Mouse (Mus musculus) embryo, embryonic 10 days (tissue): ENCODE results near the gene Dock2.
"Not testable (repeated sequence)": the region's sequence is repeated elsewhere in the genome, so short reads cannot be mapped to it uniquely, and the experiment has no call there.

Experiments
- DNase-seq: peaks from one replicate; pipeline ENCODE4 v3.0.0-alpha.2; 2015; ENCODE audit warnings: low spot score

The Dock2 gene

DNA sequence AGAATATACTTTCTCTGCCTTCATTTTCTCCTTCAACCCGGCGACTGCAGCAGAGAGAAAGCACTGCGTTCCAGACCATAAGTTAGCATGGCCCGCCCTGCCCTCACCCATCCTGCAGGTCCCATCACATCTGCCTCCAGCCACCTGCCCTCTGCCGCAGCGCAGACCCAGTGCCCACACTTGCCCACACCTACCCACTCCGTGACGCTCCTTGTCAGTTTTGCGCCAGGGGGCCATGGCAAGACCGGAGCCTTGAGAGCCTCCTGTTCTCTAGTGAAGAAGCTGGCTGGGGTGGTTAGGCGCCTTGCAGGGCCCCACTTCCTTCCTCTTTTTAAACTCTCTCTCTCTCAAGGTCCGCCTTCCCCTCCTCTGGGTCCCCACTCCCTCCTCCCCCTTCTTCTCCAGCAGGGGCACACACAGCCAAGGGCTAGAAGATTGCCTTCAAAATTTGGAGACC, at the start of gene Dock2:
TSS of gene Dock2 (minus strand) at position 306 of the 457 bp plus-strand sequence.
- no peak for DNase-seq

DNA sequence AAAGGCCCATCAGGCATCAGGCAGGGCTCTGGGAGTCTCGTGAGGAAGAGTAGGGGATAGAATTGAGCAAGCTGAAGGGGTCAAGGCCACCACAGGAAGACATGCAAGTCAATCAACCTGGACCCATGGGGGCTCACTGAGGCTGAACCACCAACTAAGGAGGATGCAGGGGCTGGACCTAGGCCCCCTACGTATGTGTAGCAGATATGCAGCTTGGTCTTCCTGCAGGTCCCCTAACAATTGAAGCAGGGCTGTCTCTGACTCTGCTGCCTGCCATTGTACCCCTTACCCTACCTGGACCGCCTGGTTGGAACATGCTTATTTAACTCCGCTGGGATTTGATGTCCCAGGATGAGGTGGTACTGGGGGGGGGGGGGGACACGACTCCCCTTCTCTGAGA, 49.0 kb upstream of the Dock2 start:
- no peak for DNase-seq

DNA sequence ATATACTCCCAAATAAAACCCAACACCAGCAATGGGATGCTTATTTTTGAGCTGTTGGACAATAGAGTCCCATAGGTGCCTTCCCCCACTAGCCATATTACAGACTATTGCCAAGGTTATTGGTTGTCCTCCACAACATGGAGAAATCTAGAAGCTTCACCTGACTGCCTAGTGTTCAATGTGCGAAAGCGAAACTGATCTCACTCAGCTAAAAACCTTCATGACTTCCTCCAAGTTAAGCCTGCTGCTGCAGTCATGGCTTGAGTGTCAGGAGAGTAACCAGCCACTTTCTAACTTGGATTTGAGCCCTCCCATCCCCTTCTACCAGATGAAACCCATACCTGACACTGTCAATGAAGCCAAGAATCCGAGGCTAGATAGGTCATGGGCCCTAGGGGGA, 44.1 kb upstream of the Dock2 start:
- DNase-seq = no peak

DNA sequence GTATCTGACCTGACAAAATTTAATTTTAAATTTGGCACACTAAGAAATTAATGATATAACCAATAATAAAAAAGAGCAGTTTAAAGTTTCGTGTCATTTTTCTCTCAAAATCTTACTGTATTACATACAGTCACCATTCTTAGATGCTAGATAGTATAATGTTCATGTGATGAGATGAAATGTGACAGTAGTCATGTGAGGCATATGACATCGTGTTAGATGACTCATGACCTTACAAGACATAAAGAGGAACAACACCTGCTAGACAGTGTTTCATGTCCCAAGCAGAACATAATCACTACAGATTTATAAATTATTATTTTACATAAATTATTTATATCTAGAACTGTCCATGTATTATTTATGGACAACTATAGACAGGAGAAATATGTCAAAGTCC, 43.2 kb upstream of the Dock2 start:
- DNase-seq = no peak

DNA sequence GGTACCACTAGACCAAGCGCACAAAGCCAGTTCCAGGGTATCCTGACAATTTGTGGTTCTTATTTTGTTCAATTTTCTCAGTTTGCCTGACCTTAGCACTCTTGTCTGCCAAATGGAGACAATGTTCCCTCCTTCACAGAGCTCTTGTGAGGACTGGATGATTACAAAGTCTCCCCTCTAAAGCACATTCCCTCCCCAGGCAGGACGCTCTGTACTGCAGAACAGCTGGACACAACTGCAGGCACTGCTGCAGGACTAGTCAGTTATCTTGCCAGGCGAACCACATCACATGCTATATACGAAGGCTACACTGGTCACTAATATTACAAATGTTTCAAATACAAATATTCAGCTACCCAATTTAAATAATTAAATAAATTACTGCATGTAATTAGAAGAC, 41.1 kb upstream of the Dock2 start:
- no peak for DNase-seq

DNA sequence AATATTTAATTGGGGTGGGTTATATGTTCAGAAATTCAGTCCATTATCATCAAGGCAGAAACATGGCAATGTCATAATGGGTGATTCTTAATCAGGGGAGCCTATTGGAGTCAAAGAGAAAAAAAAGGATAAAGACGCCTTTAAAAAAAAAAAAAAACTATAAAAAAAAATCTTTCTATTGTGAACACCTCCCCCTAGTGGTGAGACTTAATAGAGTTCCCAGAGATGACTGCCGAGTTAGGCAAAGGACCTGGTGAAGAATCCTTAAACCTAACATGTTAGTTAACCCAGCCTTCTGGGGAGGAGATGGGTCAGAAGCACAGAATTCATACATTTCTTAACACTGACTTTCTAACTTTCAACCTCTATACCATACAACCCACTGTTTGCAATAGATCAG, 31.1 kb upstream of the Dock2 start:
- DNase-seq = peak; percentile 58

DNA sequence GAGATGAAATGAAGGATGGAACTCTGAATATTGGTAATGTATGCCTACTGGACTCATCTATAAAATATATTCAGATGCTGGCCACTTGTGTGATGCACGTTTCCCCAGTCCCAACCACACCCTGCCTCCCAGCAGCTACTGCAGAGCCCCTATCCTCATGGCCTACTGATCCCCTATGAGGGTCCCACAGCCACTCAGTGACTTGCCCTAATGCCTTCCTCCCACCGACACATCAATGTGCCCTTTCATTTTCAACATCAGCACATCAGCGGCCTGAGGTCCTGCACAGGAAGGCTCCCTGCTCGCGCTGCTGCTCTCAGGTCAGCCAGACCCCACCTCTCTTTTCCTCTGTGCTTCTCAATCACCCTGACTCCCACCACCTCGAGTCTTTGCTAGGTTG, 30.6 kb upstream of the Dock2 start:
- DNase-seq = no peak

DNA sequence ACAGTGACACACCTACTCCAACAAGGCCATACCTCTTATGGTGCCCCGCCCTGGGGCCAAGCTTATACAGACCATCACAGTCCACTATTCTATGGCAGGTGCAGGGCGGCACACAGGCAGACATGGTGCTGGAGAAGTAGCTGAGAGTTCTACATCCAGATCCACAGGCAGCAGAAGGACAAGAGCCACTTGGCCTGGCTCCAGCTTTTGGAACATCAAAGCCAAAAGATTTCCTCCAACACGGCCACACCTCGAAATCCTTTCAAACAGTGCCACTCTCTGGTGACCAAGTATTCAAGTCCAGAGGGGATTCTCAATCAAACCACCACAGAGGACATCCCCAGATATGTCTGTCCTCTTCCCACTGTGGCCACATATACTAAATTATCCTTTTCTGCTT, 21.3 kb upstream of the Dock2 start:
- not testable (repeated sequence) for DNase-seq

DNA sequence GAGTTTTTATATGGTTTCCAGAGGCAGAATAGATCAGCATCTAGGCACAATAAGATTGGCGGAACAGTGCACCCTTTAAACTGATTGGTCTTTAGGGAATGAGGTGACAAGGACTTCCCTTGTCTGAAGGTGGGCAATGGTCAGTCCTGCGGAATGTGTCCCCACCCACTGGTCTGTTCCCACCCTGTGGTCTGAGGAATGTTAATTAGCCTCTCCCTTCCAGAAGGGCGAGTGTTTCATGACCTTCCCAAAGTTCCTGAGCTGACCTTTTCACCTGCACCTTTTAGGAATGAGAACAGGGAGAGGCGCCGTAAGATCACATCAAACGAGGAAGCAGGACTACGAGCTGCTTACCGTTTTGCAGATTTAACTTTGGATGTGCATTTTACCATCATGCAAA, 14.4 kb upstream of the Dock2 start:
- not testable (repeated sequence) for DNase-seq

DNA sequence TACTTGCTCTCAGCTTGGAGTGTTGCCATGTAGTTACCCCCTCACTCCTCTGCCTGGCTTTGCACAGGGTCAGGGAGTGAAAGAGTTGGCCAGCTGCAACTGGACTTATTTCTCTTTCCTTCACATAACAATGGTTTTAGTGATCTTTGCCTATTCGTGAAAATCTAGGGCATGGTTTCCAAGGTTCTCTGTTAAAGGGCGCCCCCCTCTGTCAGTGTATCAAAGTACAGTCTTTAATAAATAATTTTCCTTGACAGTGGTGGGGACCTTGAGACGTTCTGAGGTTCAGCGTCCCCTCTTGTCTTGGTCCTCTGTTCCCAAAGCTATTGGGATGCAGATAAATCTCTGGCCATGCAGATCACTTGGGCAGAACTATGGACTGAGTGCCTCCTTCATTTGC, 12.4 kb upstream of the Dock2 start:
- DNase-seq = peak; percentile 30

DNA sequence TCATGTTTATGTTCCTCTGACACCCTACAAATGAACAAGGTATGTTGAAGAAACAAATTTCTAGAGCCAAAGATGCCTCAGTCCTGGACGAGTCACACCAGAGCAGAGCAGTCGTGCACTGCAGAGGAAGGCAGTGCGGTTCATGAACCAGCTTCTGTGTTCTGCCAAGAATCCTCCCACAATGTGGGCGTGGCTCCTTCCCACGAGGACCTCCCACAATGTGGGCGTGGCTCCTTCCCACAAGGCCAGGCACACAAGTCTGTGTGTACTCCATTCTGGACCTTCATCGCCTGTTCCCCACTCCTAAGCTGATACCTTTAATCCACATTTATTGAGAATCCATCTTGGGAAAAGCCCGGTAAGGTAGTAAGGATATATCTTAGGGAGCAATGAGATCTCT, 8.2 kb upstream of the Dock2 start:
- DNase-seq = no peak

DNA sequence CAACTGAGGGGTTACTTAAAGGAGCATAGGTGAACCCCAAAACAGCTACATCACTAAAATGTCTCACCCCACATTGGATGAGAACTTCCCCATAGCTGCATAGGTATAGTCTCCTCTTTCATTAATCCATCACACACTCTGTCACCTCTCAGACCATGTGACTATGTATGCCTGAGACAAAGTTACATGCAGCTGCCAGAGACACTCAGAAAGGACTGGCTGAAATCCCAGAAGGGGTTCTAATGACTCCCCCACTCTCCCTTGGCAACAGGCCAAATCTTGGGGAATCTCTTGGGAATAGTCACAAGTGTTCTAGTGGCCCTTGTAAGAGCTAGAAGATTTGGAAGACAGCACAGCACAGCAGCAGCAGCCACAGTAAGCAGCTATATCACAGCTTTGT, 1.2 kb upstream of the Dock2 start:
- DNase-seq = no peak

DNA sequence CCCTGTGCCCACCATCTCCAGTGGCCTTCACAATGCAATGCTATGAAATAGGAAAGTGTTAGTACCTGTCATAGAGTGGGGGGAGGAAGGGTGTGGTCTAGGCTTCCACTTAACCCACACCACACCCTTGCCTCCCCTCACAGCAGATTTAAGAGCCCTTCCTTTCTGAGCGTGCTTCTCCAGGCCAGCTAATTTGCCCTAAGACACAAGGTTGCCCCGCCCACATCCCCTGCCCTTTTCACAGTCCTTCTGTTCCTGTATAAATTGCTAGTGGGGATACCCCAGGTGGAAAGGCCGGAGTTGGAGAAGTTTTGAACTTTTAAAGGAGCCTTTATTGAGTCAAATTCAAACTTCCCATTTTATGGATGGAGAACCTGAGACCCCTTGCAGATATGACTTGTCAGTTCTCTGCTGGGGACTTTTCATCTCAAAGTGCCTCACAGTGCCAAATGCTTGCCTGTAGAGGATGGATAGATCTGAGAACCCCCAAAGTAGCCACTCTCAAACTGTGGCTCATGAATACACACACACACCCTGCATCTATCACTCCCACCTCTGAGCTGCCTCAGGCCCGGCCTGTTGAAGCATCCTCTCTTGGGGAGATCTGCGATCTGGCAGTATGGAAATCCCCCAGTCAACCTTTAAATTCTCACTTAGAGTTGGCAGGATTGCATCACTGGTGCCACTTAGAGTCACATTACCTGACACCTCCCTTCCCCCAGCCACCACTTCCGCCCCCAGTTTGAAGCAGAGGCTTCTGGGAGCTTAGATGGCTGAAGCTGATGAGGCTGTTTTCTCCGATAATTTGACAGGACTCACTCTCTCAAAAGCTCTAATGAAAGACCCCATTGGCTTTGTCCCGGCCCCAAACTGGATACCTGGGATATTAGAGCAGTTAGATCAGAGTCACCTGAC, 919 bp downstream of the Dock2 start:
- no peak for DNase-seq

DNA sequence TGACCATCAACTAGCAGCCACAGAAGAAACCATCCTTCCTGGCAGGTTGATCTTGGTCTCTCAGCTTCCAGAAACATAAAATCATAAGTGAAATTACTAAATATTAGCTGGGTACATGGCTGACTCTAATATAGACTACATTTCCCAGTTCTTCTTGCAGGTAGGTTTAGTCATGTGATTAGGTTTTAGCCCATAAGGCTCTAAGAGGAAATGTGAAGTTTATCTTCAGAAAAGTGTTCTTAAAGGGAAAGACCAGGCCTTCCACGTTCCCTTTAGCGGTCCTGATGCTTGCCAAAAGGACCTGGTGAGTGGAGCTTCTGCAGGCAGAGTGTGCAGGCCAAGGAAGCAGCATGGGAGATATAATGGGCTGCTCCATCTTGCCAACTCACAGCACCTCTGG, 2.9 kb downstream of the Dock2 start:
- no peak for DNase-seq

DNA sequence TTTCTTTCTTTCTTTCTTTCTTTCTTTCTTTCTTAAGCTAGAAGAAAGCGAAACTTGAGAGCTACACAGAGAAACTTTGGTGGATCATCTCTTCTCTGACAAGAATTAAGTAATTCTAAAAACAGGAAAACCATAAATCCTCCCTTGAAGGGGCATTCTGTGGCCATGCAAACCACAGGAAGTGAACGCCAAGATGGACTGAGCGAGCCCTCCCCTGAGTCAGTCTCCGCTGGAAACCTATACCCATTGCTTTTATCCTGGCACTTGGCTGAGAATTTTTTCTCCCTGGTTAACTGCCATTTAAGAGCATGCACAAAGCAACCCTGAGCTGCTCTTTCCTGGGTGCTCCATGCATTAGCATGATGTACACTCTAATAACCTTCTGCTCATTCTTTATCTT, 3.7 kb downstream of the Dock2 start:
- DNase-seq = no peak

DNA sequence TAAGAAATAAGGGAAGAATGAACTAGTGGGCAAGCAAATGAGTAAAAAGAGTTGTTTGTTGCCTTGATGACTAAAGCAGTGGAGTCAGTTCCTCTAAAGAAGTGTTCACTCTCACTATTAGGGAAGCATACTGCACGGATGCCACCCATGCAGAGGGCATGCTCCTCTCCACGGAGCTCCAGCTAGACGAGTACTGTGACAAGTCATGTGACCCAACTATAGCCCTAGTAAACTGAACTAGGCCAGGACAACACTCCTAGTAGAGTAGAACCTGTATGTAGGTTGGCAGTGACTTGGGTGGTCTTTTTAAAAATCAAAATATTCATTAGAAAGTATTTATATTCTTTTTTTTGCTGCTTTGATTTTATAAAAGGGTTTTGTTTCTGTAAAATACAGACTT, 5.3 kb downstream of the Dock2 start:
- DNase-seq = no peak

DNA sequence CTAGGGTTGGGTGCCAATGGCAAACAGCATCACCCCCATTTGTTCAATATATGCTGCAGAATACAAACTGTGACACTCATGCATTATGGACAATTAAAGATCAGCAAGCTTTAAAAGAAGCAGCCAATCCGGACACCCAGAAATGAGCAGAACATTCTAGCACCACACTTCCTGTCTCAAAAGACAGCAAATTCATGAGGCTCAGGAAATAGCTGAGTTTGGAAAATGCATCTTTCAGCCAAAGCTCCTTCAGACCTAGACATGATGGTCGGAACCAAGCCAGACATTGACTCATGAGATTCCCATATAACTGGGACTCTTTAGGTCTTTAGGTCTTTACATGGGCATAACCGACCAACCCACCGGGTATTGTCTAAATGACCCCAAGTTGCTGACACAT, 6.2 kb downstream of the Dock2 start:
- no peak for DNase-seq

DNA sequence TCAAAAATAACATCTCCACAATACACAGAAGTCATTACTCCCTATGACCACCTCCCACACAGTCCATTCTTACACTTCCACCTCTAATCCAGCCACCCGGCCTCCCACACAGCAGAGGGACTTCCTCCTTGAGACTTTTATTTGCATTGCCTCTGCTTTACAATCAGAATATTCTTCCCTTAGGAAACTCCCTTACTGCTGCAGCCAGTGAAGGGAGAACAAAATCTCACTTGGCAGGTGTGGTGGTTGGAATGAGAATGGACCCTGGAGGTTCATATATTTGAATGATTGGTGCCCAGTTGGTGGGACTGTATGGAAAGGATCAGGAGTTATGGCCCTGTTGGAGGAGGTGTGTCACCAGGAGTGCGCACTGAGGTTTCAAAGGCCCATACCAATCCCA, 7.6 kb downstream of the Dock2 start:
- no peak for DNase-seq

DNA sequence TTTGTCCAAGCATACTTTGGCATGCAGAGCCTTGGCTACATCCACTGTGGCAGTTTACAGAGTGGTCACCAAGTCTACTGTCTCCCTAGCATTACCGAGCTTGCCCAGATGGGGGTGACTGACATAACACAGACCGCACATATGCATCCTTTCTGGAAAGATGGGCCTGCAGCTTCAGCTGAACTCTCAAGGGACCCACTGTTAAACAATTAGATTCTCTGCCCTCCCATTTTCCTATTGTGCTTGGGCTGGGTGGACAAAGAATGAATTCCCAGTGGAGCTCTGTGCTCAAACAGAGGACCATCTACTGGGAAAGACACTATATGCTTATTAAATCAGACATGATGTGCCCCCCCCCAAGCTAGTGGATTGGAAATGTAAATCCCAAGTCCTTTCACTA, 9.1 kb downstream of the Dock2 start:
- DNase-seq = no peak

DNA sequence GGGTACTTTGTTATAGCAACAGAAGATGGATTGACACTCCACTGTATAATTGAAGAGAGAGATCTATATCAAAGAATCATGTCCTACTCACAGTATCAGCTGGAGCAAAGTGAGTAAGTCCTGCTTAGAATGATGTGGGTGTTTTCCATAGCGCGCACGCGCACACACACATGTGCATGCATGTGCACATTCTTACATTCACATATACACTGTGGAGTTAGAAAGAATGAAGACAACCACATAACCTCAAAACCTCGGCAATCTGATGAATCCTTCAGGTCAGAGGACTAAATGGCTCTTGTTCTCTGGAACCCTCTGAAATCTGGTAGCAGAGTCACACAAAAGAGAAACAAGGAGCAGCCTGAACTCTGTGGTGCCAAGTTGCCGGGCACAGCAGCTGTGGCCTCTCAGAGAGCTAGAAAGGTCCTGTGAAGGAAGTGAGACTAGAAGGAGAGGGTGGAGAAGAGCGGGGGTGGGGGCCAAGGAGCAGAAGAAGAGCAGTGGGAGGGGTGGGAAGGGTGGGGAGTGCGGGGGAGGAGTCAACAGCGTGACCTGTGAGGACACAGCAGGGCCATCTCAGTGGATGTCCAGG, 10.3 kb downstream of the Dock2 start:
- DNase-seq = no peak

DNA sequence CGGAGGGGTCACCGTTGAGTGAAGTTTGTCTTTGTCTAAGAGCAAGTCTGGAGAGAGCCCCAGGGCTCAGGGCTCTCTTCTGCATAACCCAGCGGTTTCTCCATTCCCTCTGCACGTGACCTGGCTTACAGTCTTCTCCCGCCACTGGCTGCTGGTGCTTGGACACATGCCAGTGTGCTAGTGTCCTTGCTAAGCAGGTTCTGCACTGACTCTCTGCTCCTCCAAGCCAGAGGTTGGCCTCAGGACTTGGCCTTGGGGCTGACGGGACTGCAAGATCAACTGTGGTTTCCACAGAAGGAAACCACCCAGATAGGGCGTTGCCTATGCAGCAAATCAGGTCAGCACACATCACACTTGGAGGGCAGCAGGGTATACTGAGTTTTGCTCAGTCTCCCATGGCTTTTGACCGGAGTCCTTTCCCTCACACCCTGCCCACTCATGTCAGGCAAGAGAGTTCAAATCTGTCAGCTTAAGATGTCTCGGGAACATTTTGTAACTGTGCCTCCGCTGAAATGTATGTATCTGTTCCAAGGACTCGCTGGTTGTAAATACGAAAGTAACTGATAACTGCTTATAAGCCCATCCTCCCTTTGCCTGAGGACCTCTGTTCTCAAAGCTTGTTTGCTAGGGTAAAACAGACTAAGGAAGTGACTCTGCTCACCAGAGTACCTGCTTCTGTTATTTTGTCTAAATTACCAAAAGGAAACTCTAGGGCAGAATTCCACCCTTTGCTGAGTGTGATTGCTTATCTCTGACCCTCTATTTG, 12.3 kb downstream of the Dock2 start:
- DNase-seq = peak; percentile 69

DNA sequence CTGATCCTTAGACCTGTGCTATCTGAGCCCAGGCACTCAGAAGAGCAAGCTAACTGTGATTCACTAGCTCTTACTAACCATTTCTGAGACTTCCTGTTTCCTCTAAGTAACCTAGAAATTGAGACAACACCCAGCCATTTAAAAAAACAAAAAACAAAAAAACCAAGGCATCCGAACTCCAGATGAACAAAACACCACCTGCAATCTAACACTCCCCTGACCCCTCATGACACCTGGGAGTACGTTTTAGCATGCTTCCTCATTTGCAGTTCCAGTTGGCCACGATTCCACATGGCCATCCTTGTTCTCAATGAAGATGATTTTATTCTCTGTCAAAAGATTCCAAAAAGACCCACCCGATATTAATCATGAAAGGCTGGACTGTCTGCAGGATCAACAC, 13.0 kb downstream of the Dock2 start:
- DNase-seq = no peak

DNA sequence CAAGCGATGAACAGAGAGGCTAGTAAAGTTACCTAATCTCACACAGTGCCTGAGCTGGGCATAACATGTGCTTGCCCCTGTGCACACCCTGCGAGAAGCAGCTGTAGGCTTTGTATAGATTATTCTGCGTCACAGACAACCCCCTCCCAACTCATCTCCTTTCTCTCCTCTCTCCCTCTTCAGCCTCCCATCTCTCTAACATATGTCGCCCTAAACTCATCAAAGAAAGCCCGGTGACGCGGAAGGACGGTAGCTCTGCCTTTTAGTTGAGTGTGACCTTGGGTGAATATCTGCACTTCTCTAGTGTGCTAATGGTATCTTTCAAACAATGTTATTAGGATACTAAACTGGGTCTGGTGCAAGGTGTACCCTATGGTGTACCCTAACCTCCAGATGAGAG, 13.7 kb downstream of the Dock2 start:
- no peak for DNase-seq
